Mouse (Mus musculus) spleen, adult 2 months (tissue): Measurements from ENCODE around the gene Tc2n.

Experiments
- CTCF ChIP-seq: fragments of 200-500 bp; IDR thresholded peaks from 2 replicates; pipeline ENCODE4 v1.5.1; 2011; ENCODE audit warnings: mild to moderate bottlenecking, inconsistent platforms; ENCODE audit not compliant: insufficient read depth, insufficient read length, insufficient replicate concordance; ENCODE audit errors: extremely low read depth
- POLR2A ChIP-seq: fragments of 200-500 bp; IDR thresholded peaks from 2 replicates; pipeline ENCODE4 v1.6.1; 2011; ENCODE audit warnings: low read depth, low read length, inconsistent platforms

- no peak for TF ChIP-seq CTCF
- no peak for TF ChIP-seq POLR2A
Measured at GRCm38 (mm10) chr12:101740486-101740885, 22.2 kb upstream of the Tc2n start.
